Mouse (Mus musculus) ES-Bruce4 (cell line): ENCODE measurements around the gene Slc25a12. TPM values are rescaled to one million over a fixed set of nuclear protein-coding genes. Genes with fewer than 3 reads are reported as not detected.

Experiments
- H3K27ac ChIP-seq: 2 replicates; pipeline ENCODE4 v1.5.1; 2012; ENCODE audit warnings: low read length, inconsistent platforms; ENCODE audit not compliant: insufficient read depth
- H3K27me3 ChIP-seq: 2 replicates; pipeline ENCODE4 v1.6.1; 2012; ENCODE audit warnings: mild to moderate bottlenecking, low read length, inconsistent platforms; ENCODE audit not compliant: control insufficient read depth, poor library complexity, insufficient read depth, severe bottlenecking
- H3K36me3 ChIP-seq: 2 replicates; pipeline ENCODE4 v1.6.1; 2012; ENCODE audit warnings: inconsistent platforms, mild to moderate bottlenecking, low read length, moderate library complexity; ENCODE audit not compliant: control insufficient read depth, poor library complexity, insufficient read depth, severe bottlenecking
- H3K4me1 ChIP-seq: one replicate; pipeline ENCODE4 v1.8.1; 2011; ENCODE audit warnings: low read length; ENCODE audit not compliant: control insufficient read depth, insufficient read depth
- H3K4me3 ChIP-seq: 2 replicates; pipeline ENCODE4 v1.5.1; 2011; ENCODE audit warnings: low read depth, mild to moderate bottlenecking, low read length
- H3K9ac ChIP-seq: 2 replicates; pipeline ENCODE4 v1.6.1; 2012; ENCODE audit warnings: low read depth, mild to moderate bottlenecking, inconsistent platforms; ENCODE audit not compliant: poor library complexity, severe bottlenecking
- H3K9me3 ChIP-seq: replicated peaks from 2 replicates; pipeline ENCODE4 v1.6.1; 2012; ENCODE audit warnings: mild to moderate bottlenecking, low read length, inconsistent platforms; ENCODE audit not compliant: control insufficient read depth, poor library complexity, insufficient read depth, severe bottlenecking
- CTCF ChIP-seq: IDR thresholded peaks from one replicate; pipeline ENCODE4 v1.8.1; 2011; ENCODE audit warnings: low read depth, low read length
- EP300 ChIP-seq: IDR thresholded peaks from 2 replicates; pipeline ENCODE4 v1.6.1; 2011; ENCODE audit warnings: low read depth, low read length; ENCODE audit not compliant: insufficient read depth
- POLR2A ChIP-seq: IDR thresholded peaks from one replicate; pipeline ENCODE4 v1.8.1; 2011; ENCODE audit warnings: low read length; ENCODE audit not compliant: insufficient read depth
- polyA plus RNA-seq: library from polyadenylated mRNA; stranded (reverse); fragments of >200 nt; gene quantifications from 2 replicates; pipeline ENCODE4 v1.2.4, GENCODE M21; 2011; ENCODE audit warnings: low read depth; ENCODE audit not compliant: missing spikeins, insufficient read depth, insufficient read length

Slc25a12 gene
- polyA plus RNA-seq, 1 experiment, result 89.2 TPM

DNA sequence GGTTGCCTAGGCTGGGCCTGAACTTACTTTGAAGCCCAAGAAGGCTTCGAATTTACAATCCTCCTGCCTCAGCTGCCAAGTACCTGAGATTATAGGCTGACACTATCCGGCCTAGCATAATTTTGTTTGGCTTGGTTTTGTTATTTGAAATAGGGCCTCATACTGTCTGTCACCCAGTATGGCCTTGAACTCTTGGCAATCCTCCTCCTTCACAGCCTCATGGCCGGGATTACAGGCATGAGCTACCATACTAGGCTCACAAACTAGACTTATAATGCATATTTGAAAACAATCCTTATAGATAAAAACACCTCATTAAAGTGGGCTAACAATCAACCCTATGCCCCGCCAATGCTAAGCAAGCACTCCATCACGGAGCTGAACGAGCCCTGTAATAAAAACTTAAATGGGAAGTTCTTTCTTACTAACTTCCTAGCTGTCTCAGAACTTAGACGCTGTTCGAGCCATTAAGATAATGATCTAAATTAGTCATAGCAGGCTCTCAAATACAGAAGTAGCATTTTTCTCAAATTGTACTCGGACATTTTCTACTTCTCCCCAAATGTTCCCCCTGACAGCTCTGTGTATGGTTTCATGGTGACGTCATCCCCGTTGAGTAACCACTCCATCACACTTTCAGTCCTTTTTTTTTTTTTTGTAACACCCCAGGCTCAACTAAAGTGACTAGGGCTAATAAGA lies 40.6 kb downstream of the Slc25a12 start:
- Histone ChIP-seq H3K4me3 (no peak overlapping the region), H3K36me3 (peaks cover 18% of the 10 kb centered on the region), H3K27me3 (no peaks in the 10 kb centered on the region), H3K27ac (0 out of 2 replicates have a peak overlapping the region, but pooled peaks have one; percentile 21), H3K9me3 (no peaks in the 10 kb centered on the region), H3K9ac (no peak overlapping the region), H3K4me1 (peaks cover 3% of the 10 kb centered on the region)
- no peak for TF ChIP-seq CTCF

DNA sequence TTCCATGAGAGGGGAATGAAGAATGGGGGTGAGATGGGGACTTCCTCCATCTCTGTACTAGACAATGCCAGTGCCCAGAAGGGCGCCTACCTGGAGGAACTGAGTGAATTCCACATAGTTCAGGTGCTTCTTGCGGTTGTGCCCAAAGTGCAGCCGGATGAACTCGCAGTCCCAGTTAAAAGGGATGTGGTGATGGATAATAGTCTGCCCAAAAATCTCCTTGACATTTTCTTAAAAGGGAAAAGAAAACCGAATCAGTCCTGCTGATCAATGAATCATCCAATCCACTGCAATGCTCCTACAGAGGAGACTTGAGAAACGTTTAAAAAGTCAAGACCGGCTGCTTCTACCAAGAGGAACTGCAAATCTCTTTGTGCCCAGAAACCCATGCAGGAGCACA lies 43.7 kb downstream of the Slc25a12 start:
- Histone ChIP-seq H3K36me3 (peaks cover 20% of the 10 kb centered on the region), H3K9ac (no peak overlapping the region), H3K27me3 (no peaks in the 10 kb centered on the region), H3K4me3 (no peak overlapping the region), H3K4me1 (peaks cover 2% of the 10 kb centered on the region), H3K27ac (no peak overlapping the region), H3K9me3 (no peaks in the 10 kb centered on the region; the same call in 1 of the 2 replicates)
- TF ChIP-seq CTCF (no peak), EP300 (no peak), POLR2A (no peak)

DNA sequence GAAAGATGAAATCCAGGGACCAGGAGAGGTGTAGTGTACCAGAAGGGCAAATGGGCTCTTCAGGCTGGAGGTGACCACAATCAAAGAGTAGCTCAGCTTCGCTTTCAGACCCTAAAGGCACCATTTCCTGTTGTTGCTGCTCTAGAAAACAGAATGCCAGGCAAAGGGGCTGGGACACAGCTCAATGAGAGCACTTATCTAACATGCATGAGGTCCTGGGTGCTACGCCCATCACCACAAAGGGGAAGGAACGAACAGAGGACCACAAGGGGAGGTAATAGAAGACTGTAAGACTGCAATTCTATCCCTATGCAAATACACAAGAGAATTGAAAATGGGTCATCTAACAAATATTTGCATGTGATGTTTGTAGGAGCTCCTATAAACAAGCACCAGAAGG lies 46.1 kb downstream of the Slc25a12 start:
- Histone ChIP-seq H3K4me3 (no peak overlapping the region), H3K36me3 (peaks cover 26% of the 10 kb centered on the region)

DNA sequence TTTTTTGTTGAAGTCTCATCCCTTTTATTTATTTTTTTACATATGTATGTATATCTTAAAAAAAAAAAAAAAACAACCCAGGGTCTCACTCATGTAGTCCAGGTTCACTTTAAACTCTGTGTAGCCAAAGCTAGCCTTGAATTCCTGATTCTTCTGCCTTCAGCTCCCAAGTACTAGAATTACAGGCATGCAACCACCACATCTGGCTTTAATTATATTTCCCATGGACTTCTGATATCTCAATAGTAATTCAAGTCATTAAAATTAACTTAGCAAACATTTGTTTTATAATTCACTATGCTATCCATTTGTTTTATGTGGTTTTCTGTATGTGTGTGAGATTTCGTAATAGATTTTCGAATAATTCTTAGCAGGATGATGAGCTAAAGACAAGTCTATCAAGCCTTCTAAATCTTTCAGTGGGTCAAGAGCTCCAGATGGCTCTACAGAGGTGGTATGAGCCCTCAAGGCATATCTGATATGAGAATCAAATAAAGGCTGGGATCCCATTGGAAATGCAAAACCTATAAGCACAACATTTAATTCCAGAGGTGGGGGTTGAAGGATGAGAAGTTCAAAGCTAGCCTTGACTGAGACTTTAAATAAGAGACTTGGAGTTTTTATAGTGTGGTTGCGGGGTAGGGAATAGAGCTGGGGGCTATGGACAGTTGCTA lies 51.3 kb downstream of the Slc25a12 start:
- H3K27ac ChIP-seq, result no peak overlapping the region
- TF ChIP-seq EP300 (no peak), CTCF (no peak), POLR2A (no peak)
- H3K9ac ChIP-seq, result no peak overlapping the region
- H3K4me3 ChIP-seq, result no peak overlapping the region
- H3K36me3 ChIP-seq, result peaks cover 35% of the 10 kb centered on the region
- H3K9me3 ChIP-seq, result no peaks in the 10 kb centered on the region; the same call in 1 of the 2 replicates
- no peaks in the 10 kb centered on the region for H3K4me1 ChIP-seq
- H3K27me3 ChIP-seq, result no peaks in the 10 kb centered on the region

More for the DNA sequence above, 46.1 kb downstream of the Slc25a12 start:
- Histone ChIP-seq H3K27ac (no peak overlapping the region), H3K27me3 (no peaks in the 10 kb centered on the region), H3K9ac (no peak overlapping the region), H3K9me3 (no peaks in the 10 kb centered on the region; the same call in 1 of the 2 replicates), H3K4me1 (no peaks in the 10 kb centered on the region)
- TF ChIP-seq CTCF (no peak), POLR2A (no peak), EP300 (no peak)

DNA sequence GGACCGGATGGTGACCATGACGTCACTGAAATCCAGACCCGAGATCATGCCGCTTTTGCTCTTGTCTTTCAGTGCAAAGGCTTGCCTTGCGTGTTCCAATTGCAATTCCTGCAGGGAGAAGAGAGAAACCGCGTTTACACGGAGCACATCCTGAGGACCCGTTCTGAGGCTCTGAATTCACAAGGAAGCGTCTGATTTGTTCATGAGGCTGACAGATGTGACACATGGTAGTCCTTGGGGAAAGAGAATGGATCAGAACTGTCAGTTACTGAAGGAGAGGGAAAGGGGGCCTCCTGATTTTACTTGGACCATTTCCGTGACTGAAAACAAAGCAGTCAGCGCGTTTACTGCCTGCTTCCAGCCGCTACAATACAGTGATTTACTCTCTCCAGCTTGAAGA lies 52.5 kb downstream of the Slc25a12 start:
- Histone ChIP-seq H3K36me3 (peaks cover 45% of the 10 kb centered on the region), H3K4me3 (no peak overlapping the region), H3K27ac (no peak overlapping the region), H3K9ac (no peak overlapping the region), H3K27me3 (no peaks in the 10 kb centered on the region), H3K9me3 (no peaks in the 10 kb centered on the region; the same call in 1 of the 2 replicates), H3K4me1 (no peaks in the 10 kb centered on the region)
- TF ChIP-seq POLR2A (no peak), CTCF (no peak), EP300 (no peak)

DNA sequence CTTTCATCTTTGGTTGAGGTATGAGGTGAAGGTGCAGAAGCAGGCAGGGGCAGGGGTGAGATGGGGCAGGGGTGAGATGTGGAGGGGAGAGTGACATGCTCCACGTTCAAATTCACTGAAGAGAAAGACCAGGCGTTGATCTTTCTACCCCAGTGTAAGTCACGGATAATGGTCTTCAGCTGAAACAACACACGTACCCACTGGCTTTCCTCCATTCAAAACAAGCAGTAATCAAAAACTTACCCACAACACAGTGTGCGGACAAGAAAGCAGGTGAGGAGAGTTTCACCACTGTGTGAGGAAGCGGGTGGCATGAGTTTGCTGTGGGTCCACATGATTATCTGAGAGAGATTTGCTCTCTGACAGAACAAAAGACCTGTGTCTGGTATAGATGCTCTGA lies 53.5 kb downstream of the Slc25a12 start:
- Histone ChIP-seq H3K27ac (no peak overlapping the region), H3K27me3 (no peaks in the 10 kb centered on the region), H3K9ac (no peak overlapping the region), H3K4me1 (no peaks in the 10 kb centered on the region), H3K9me3 (no peaks in the 10 kb centered on the region), H3K4me3 (no peak overlapping the region), H3K36me3 (peaks cover 42% of the 10 kb centered on the region)
- TF ChIP-seq POLR2A (no peak), CTCF (no peak), EP300 (no peak)
